Mouse (Mus musculus) G1E (cell line): ENCODE data around the gene Vwa2. TPM values are rescaled to one million over a fixed set of nuclear protein-coding genes. Genes with fewer than 3 reads are reported as not detected.

Source experiments
- ATAC-seq: 2 replicates; pipeline ENCODE4 v1.8.0; 2016; ENCODE audit warnings: mild to moderate bottlenecking; ENCODE audit not compliant: insufficient number of reproducible peaks, poor library complexity, low FRiP score, severe bottlenecking; ENCODE audit errors: extremely low read depth
- DNase-seq: peaks from one replicate; pipeline ENCODE4 v3.0.0; 2012; ENCODE audit warnings: low spot score
- H3K27me3 ChIP-seq: 2 replicates; pipeline ENCODE4 v1.6.1; 2012; ENCODE audit warnings: mild to moderate bottlenecking, low read length, inconsistent platforms; ENCODE audit not compliant: insufficient read depth
- H3K36me3 ChIP-seq: replicated peaks from 2 replicates; pipeline ENCODE3; 2012; ENCODE audit warnings: mild to moderate bottlenecking, inconsistent platforms
- H3K4me1 ChIP-seq: 2 replicates; pipeline ENCODE4 v1.6.1; 2012; ENCODE audit warnings: low read depth, low read length, inconsistent platforms, mixed read lengths; ENCODE audit not compliant: insufficient read depth
- H3K4me3 ChIP-seq: 2 replicates; pipeline ENCODE4 v1.5.1; 2012; ENCODE audit warnings: low read depth, mild to moderate bottlenecking, inconsistent platforms, low read length, moderate library complexity, mixed read lengths
- H3K9me3 ChIP-seq: replicated peaks from 2 replicates; pipeline ENCODE4 v1.6.1; 2012; ENCODE audit warnings: inconsistent platforms
- CTCF ChIP-seq: IDR thresholded peaks from 2 replicates; pipeline ENCODE4 v1.5.1; 2012; ENCODE audit warnings: low read depth, low read length, inconsistent platforms, mixed read lengths
- GATA1 ChIP-seq: IDR thresholded peaks from 2 replicates; pipeline ENCODE4 v1.6.1; 2012; ENCODE audit warnings: borderline replicate concordance, low read length, inconsistent platforms, mixed read lengths
- GATA2 ChIP-seq: IDR thresholded peaks from 2 replicates; pipeline ENCODE4 v1.6.1; 2012; ENCODE audit warnings: low read depth, low read length, inconsistent platforms, borderline replicate concordance
- POLR2AphosphoS5 ChIP-seq: IDR thresholded peaks from 2 replicates; pipeline ENCODE4 v1.6.1; 2012; ENCODE audit warnings: low read depth, low read length, inconsistent platforms; ENCODE audit not compliant: insufficient replicate concordance
- TAL1 ChIP-seq: conservative IDR thresholded peaks from 2 replicates; pipeline ENCODE4 v1.6.1; 2012; ENCODE audit warnings: low read depth, low read length, inconsistent platforms, mixed read lengths
- polyA plus RNA-seq: library from polyadenylated mRNA; stranded (reverse); fragments of >175 nt; gene quantifications from 2 replicates; pipeline ENCODE4 v1.2.3, GENCODE M21; 2012
- total RNA-seq, 2 experiments: library from RNA; stranded (forward) in 1 of 2; stranded (reverse) in 1 of 2; fragments of 200-1000 nt in 1 of 2; fragments of >200 nt in 1 of 2; fragmentation: Nextera tagmentation in 1 of 2; gene quantifications; 2 replicates each; pipeline ENCODE4 v1.2.3; 2014 to 2017

Gene Vwa2
- total and polyA plus RNA-seq, 3 experiments = not detected

DNA sequence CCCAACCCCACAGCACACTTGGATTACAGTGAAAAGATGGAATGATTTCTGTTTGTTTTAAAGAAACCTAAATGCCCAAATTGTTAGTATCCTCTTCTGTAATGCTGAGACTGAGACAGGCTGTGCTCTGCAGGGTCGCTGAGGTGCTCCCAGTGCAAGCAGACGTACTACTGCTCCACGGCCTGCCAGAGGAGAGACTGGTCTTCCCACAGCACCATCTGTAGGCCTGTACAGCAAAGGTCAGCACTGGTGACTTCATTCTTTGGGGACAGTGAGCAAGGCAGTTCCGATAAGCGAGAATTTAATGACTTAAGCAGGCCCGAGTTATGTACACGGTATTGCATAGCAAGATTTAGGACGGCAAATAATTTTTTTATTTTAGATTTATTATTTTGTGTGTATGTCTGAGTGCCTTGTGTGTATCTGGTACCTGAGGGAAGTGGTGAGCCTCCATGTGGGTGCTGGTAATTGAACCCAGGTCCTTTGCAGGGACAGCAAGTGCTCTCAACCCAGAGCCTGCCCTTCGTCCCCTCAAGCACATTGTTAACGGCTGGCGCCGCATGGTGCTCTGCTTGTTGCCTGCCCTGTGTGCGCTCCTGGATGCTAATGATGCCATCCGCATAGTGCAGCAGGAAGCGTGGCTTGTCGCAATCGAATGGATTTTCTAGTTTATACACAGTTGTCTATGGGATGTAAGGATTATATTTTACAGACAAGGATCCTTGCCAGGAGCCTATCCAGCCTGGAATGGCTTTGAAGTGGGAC lies 34.9 kb upstream of the Vwa2 start:
- H3K4me1 ChIP-seq = no peaks in the 10 kb centered on the region
- H3K9me3 ChIP-seq = no peaks in the 10 kb centered on the region
- TF ChIP-seq POLR2AphosphoS5 (no peak), GATA1 (no peak), TAL1 (no peak), GATA2 (no peak), CTCF (no peak)
- H3K36me3 ChIP-seq = no peaks in the 10 kb centered on the region
- no peak overlapping the region for H3K4me3 ChIP-seq
- ATAC-seq (no peak), DNase-seq (no peak)
- peaks cover 40% of the 10 kb centered on the region for H3K27me3 ChIP-seq

DNA sequence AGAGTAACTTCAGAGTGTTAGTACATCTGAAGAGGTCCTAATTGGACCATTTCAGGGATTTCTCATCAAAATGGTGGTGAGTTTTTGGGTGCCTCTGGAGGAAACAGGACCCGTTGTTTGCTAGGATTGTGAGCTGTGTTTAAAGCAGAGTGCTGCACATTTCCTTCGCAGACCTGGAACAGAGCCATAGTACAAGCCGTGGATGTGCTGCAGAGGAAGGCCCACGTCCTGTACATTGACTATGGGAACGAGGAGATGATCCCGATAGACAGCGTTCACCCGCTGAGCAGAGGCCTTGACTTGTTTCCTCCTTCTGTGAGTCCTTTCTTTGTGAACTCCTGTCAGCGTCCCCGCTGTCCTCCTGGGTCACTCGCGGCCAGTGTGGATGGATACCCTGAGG lies 31.1 kb upstream of the Vwa2 start:
- DNase-seq (no peak), ATAC-seq (no peak)
- Histone ChIP-seq H3K27me3 (peaks cover 41% of the 10 kb centered on the region), H3K4me1 (no peaks in the 10 kb centered on the region), H3K4me3 (no peak overlapping the region), H3K36me3 (no peaks in the 10 kb centered on the region), H3K9me3 (no peaks in the 10 kb centered on the region)
- no peak for TF ChIP-seq TAL1
- TF ChIP-seq GATA2 = no peak
- TF ChIP-seq CTCF = no peak
- no peak for TF ChIP-seq POLR2AphosphoS5
- TF ChIP-seq GATA1 = no peak

DNA sequence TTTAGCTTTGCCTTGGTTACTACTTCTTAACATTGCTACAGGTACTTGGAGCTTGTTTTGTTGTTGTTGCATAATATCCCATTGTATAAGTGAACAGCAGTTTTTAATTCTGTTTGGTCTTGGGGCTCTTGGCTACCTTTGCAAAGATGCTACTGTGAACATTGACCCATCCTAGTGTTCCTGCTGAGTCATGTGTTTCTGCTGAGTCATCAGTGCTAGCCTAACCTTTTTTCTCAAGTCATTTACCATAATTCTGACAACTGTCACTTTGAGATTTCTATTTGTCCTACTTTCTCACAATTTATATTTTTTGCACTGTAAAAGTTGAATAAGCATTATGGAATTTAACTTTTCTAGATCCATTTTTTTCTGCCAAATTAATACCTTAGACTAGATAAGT lies 21.5 kb upstream of the Vwa2 start:
- no peak for ATAC-seq
- H3K36me3 ChIP-seq = no peaks in the 10 kb centered on the region
- TF ChIP-seq POLR2AphosphoS5 (no peak), GATA1 (no peak), CTCF (no peak), TAL1 (no peak), GATA2 (no peak)
- no peak overlapping the region for H3K4me3 ChIP-seq
- no peaks in the 10 kb centered on the region; the same call in 1 of the 2 replicates for H3K4me1 ChIP-seq
- DNase-seq = no peak
- H3K27me3 ChIP-seq = peaks cover 23% of the 10 kb centered on the region
- H3K9me3 ChIP-seq = no peaks in the 10 kb centered on the region

DNA sequence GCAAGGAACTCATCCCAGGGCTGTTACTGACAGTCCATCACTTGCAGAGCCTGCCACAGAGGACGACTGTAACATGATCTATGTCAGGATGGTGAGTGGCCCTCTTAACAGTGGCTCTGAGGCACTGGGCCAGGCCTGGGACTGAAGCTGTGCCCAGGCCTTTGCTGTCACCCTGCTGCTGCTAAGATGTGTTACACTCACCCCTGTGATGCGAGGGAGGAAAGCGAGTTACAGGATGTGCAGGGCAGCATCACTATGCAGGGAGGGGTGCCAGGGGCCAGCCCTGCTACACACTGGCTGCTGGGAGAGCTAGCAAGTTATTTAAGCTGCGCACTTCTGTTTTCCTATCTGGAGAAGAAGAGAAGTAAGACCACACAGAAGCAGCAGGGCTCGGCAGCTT lies 17.6 kb upstream of the Vwa2 start:
- Histone ChIP-seq H3K27me3 (peaks cover 7% of the 10 kb centered on the region), H3K4me1 (no peaks in the 10 kb centered on the region; the same call in 1 of the 2 replicates), H3K36me3 (no peaks in the 10 kb centered on the region), H3K9me3 (no peaks in the 10 kb centered on the region), H3K4me3 (no peak overlapping the region)
- no peak for DNase-seq
- TF ChIP-seq GATA1 (no peak), CTCF (no peak), POLR2AphosphoS5 (no peak), TAL1 (no peak), GATA2 (no peak)
- ATAC-seq = no peak

DNA sequence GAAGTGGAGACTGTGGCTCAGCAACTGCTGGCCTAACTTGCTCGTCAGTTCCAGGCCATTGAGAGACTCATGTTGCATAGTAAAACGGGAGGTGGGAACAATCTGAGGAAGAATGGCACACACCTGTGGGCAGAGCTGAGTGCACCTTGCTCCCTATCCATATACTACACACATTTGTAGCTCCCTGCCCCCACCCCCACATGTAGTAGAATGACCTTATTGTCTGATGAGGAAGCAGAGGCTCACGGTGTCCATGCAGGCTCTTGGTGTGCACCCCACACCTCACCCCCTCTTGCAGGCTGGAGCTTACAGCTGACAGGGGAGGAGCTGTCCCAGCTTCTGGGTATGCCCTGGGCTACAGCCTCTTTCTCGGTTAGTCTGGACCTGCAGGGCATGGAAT lies 6.3 kb upstream of the Vwa2 start:
- DNase-seq (no peak), ATAC-seq (no peak)
- TF ChIP-seq GATA1 (no peak), POLR2AphosphoS5 (no peak), GATA2 (no peak), TAL1 (no peak), CTCF (no peak)
- Histone ChIP-seq H3K4me1 (no peaks in the 10 kb centered on the region), H3K9me3 (no peaks in the 10 kb centered on the region), H3K4me3 (no peak overlapping the region), H3K36me3 (no peaks in the 10 kb centered on the region), H3K27me3 (peaks cover 44% of the 10 kb centered on the region)

DNA sequence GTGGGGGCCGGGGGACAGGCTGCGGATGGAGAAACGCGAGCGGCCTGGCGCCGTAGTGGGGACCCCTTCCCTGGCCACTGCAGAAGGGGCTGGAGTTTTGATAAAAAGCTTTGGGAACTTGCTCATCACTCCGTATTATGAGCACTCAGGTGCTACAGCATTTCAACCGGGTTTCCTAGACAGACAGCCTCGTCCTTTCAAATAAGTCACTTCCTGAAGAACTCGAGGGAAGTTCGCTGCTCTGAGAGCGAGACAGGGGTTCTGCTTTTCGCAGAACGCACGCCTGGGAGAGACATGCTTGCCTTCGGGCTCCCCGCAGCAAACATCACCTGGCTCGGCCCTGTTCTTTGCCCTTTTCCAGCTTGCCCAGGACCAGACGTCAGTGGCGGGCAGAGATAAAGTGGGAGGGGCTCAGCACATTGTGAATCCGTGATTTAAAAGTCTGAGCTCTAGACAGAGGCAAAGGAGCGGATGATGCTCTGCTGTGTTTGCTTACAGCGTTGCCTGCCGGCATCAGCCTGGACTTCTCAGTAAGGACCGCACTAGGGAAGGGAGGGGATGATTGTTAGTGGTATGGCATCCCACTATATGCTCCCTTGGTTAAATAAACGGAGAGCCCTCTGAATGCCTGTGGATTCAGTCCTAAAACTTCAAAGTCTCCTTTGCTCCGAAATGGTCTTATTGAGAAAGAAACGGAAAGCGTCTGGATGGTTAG lies 709 bp downstream of the Vwa2 start:
- DNase-seq (no peak), ATAC-seq (no peak)
- Histone ChIP-seq H3K36me3 (no peaks in the 10 kb centered on the region), H3K9me3 (no peaks in the 10 kb centered on the region), H3K4me3 (no peak overlapping the region), H3K27me3 (peaks cover 25% of the 10 kb centered on the region), H3K4me1 (no peaks in the 10 kb centered on the region)
- no peak for TF ChIP-seq GATA2
- TF ChIP-seq CTCF = no peak
- no peak for TF ChIP-seq POLR2AphosphoS5
- no peak for TF ChIP-seq TAL1
- TF ChIP-seq GATA1 = no peak
